Mouse (Mus musculus): ENCODE results near the gene Minos1. TPM values are rescaled to one million over a fixed set of nuclear protein-coding genes. Genes with fewer than 3 reads are reported as not detected.
A peak's percentile ranks its signal among the peaks of the same experiment; 100 is the strongest.

The Minos1 gene
- polyA plus RNA-seq, 1 experiment from 2014 or later = 640 TPM

DNA sequence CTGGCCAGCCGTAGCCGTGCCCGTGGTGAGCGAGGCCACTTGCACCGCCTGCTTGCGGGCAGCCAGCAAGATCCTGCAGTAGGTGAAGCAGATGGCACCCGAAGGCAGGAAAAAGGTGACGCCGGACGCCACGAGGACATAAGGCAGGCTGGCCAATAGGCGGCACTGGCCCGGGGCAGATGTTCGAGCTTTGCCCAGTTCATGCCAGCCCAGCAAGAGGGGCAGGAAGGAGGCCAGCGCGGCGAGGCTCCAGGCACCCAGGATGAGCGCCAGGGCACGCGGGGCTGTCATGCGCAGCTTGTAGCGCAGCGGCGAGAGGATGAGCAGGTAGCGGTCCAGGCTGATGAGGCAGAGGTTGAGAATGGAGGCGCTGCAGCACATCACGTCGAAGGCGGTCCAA, 56.9 kb downstream of the Minos1 start:
- no peak for ATAC-seq (replicated peaks; ENCODE audit: extremely low read depth, insufficient read depth, low FRiP score)
- Histone ChIP-seq H3K4me3 (ENCODE audit: low read length) (no peak overlapping the region; the same call in 1 of the 2 replicates), H3K36me3 (ENCODE audit: control insufficient read depth, insufficient read depth) (no peaks in the 10 kb centered on the region), H3K9me3 (replicated peaks; ENCODE audit: control insufficient read depth, low read length) (no peaks in the 10 kb centered on the region), H3K4me2 (ENCODE audit: low read depth, low read length) (no peak overlapping the region), H3K4me1 (ENCODE audit: control insufficient read depth, insufficient read depth, low read length) (peaks cover 7% of the 10 kb centered on the region), H3K27me3 (ENCODE audit: control insufficient read depth, insufficient read depth, low read length) (peaks cover 54% of the 10 kb centered on the region), H3K27ac (ENCODE audit: low read length) (no peak overlapping the region), H3K9ac (ENCODE audit: low read length) (no peak overlapping the region)
- 18% methylated on average over 29 of the region's 29 CpGs for WGBS

DNA sequence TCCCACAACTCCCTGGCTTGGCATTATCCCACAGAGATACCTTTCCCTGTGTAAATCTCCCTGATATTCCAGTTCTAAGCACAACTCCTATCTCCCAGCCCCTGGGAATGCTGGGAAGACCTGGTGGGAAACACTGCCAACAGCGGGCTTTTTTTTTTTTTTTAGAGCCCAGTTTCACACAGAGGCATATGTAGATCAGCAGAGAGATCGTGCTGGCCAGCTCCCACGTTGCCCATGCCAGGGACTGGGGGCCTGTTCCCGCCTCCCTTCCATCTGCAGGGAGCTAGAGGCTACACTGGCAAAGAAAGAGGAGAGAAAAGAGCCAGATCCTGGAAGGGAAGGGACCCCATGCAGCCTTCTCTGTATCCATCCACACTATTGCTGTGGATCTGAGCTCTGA, 62.6 kb downstream of the Minos1 start:
- H3K36me3 ChIP-seq (ENCODE audit: control insufficient read depth, insufficient read depth) = no peaks in the 10 kb centered on the region
- no peak overlapping the region for H3K4me2 ChIP-seq (ENCODE audit: low read depth, low read length)
- no peak for ATAC-seq (replicated peaks; ENCODE audit: extremely low read depth, insufficient read depth, low FRiP score)
- no peaks in the 10 kb centered on the region for H3K9me3 ChIP-seq (replicated peaks; ENCODE audit: control insufficient read depth, low read length)
- H3K9ac ChIP-seq (ENCODE audit: low read length) = no peak overlapping the region
- WGBS = 27% methylated on average over 4 of the region's 4 CpGs
- H3K27ac ChIP-seq (ENCODE audit: low read length) = no peak overlapping the region
- H3K27me3 ChIP-seq (ENCODE audit: control insufficient read depth, insufficient read depth, low read length) = peaks cover 18% of the 10 kb centered on the region
- H3K4me1 ChIP-seq (ENCODE audit: control insufficient read depth, insufficient read depth, low read length) = no peaks in the 10 kb centered on the region
- H3K4me3 ChIP-seq (ENCODE audit: low read length) = no peak overlapping the region

DNA sequence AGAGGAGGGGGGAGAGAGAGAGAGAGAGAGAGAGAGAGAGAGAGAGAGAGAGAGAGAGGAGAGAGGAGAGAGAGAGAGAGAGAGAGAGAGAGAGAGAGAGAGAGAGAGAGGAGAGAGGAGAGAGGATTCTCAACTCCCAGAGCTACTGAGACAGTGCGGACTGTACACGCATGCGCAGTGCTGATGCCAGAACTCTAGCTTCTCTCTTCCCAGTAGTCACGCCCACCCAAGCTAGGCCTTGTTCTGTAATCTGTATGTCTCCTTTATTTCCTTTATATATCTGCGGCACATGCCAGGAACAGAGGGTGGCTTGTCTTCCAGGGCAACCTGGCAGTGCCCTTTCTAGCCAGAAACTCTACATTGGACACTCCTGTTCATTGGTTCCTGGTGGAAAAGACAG, 66.1 kb downstream of the Minos1 start:
- no peaks in the 10 kb centered on the region for H3K4me1 ChIP-seq (ENCODE audit: control insufficient read depth, insufficient read depth, low read length)
- H3K4me3 ChIP-seq (ENCODE audit: low read length) = no peak overlapping the region
- no peaks in the 10 kb centered on the region for H3K9me3 ChIP-seq (replicated peaks; ENCODE audit: control insufficient read depth, low read length)
- no peak overlapping the region for H3K27ac ChIP-seq (ENCODE audit: low read length)
- no peak overlapping the region for H3K4me2 ChIP-seq (ENCODE audit: low read depth, low read length)
- no peaks in the 10 kb centered on the region for H3K36me3 ChIP-seq (ENCODE audit: control insufficient read depth, insufficient read depth)
- peaks cover 9% of the 10 kb centered on the region for H3K27me3 ChIP-seq (ENCODE audit: control insufficient read depth, insufficient read depth, low read length)
- H3K9ac ChIP-seq (ENCODE audit: low read length) = no peak overlapping the region
- no peak for ATAC-seq (replicated peaks; ENCODE audit: extremely low read depth, insufficient read depth, low FRiP score)
- WGBS = 89% methylated on average over 5 of the region's 5 CpGs

DNA sequence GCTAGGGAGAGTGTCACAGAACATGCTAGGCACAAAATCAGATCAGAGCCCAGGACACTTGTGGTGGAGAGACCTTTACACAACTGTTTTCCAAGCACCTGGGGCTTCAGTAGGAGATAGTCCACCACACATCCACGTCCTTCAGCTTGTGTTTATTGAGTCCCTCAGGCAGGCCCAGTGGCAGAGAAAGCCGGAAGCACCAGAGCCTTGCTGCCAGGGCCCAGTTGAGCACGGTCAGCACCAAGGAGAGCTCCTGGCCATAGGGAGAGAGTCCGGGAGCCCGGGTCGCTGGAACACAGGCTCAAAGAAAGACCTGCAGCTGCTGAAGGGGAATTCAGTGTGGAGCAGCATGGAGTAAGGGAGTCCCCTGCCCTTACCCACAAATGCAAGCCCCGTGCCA, 71.3 kb downstream of the Minos1 start:
- Histone ChIP-seq H3K36me3 (ENCODE audit: control insufficient read depth, insufficient read depth) (no peaks in the 10 kb centered on the region), H3K4me3 (ENCODE audit: low read length) (no peak overlapping the region)
- no peak for ATAC-seq (replicated peaks; ENCODE audit: extremely low read depth, insufficient read depth, low FRiP score)

DNA sequence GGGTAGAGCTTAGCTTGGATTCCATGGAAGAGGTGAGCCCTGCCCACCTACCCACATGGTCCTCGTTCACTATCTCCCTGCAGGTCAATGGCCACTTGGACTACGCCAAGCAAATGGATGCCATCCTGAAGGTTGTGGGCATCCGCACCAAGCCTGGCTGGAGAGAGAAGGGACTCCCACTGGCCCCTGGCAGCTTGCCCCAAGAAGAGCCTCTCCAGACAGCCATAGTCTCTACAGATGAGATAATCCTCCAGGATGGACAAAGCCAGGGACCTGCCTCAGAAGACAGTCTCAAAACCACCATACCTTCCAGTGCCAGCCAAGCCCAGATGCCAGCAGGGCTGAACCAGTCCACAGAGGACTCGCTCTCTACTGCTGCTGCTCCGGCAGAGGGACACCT, 72.9 kb downstream of the Minos1 start:
- Histone ChIP-seq H3K27ac (ENCODE audit: low read length) (no peak overlapping the region), H3K36me3 (ENCODE audit: control insufficient read depth, insufficient read depth) (no peaks in the 10 kb centered on the region), H3K9me3 (replicated peaks; ENCODE audit: control insufficient read depth, low read length) (no peaks in the 10 kb centered on the region), H3K4me1 (ENCODE audit: control insufficient read depth, insufficient read depth, low read length) (peaks cover 11% of the 10 kb centered on the region), H3K27me3 (ENCODE audit: control insufficient read depth, insufficient read depth, low read length) (peaks cover 2% of the 10 kb centered on the region; the same call in 1 of the 2 replicates), H3K9ac (ENCODE audit: low read length) (no peak overlapping the region), H3K4me2 (ENCODE audit: low read depth, low read length) (no peak overlapping the region), H3K4me3 (ENCODE audit: low read length) (no peak overlapping the region)
- WGBS = 74% methylated on average over 5 of the region's 5 CpGs
- no peak for ATAC-seq (replicated peaks; ENCODE audit: extremely low read depth, insufficient read depth, low FRiP score)

More for the DNA sequence above, 71.3 kb downstream of the Minos1 start:
- Histone ChIP-seq H3K27ac (ENCODE audit: low read length) (no peak overlapping the region), H3K9ac (ENCODE audit: low read length) (no peak overlapping the region), H3K4me1 (ENCODE audit: control insufficient read depth, insufficient read depth, low read length) (peaks cover 5% of the 10 kb centered on the region), H3K4me2 (ENCODE audit: low read depth, low read length) (no peak overlapping the region), H3K27me3 (ENCODE audit: control insufficient read depth, insufficient read depth, low read length) (peaks cover 2% of the 10 kb centered on the region; the same call in 1 of the 2 replicates), H3K9me3 (replicated peaks; ENCODE audit: control insufficient read depth, low read length) (no peaks in the 10 kb centered on the region)
- WGBS = 5% methylated on average over 7 of the region's 7 CpGs

DNA sequence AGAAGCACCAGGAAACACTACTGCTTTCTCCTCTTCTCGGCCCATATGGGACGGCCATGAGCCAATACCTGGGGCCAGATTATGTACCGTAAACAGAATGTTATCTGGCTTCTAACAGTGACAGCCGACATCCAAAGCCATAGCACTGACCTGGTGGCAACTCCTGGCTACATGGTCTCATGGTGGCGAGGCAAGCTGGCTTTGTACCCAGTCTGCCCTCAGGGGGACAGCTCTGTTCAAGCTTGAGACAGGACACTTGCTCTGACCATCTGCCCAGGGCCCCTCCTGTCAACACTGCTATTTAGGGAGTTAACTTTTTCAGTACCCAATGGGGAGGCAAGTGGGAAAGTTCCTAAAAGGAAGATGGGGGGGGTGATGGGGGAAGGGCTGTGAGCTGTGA, 73.6 kb downstream of the Minos1 start:
- peaks cover 2% of the 10 kb centered on the region; the same call in 1 of the 2 replicates for H3K27me3 ChIP-seq (ENCODE audit: control insufficient read depth, insufficient read depth, low read length)
- no peak overlapping the region for H3K27ac ChIP-seq (ENCODE audit: low read length)
- no peaks in the 10 kb centered on the region for H3K36me3 ChIP-seq (ENCODE audit: control insufficient read depth, insufficient read depth)
- H3K4me3 ChIP-seq (ENCODE audit: low read length) = no peak overlapping the region
- no peak for ATAC-seq (replicated peaks; ENCODE audit: extremely low read depth, insufficient read depth, low FRiP score)
- H3K9me3 ChIP-seq (replicated peaks; ENCODE audit: control insufficient read depth, low read length) = no peaks in the 10 kb centered on the region
- H3K4me1 ChIP-seq (ENCODE audit: control insufficient read depth, insufficient read depth, low read length) = peaks cover 11% of the 10 kb centered on the region
- WGBS = 64% methylated on average over 5 of the region's 5 CpGs
- H3K9ac ChIP-seq (ENCODE audit: low read length) = no peak overlapping the region
- H3K4me2 ChIP-seq (ENCODE audit: low read depth, low read length) = no peak overlapping the region

DNA sequence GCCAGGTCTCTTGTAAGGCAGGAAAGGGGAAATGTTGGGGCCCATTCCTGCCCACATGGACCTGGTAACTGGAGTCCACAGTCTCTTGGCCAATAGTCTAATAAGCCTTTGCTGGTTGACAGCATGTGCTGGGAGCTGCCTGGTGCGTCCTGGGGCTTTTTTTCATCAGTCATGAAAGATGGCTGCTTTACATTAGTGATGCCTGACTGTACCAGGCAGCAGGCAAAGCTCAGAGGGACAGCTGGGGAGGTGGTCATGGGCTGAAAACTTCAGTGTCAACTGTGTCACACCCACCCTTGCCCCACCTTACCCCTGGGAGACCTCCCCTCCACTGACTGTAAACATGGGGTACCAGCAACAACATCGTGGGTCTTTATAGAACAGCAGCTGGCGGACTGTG, 75.2 kb downstream of the Minos1 start:
- H3K27me3 ChIP-seq (ENCODE audit: control insufficient read depth, insufficient read depth, low read length) = peaks cover 2% of the 10 kb centered on the region; the same call in 1 of the 2 replicates
- no peaks in the 10 kb centered on the region for H3K36me3 ChIP-seq (ENCODE audit: control insufficient read depth, insufficient read depth)
- no peaks in the 10 kb centered on the region for H3K9me3 ChIP-seq (replicated peaks; ENCODE audit: control insufficient read depth, low read length)
- no peak overlapping the region for H3K27ac ChIP-seq (ENCODE audit: low read length)
- WGBS = 80% methylated on average over 3 of the region's 3 CpGs
- no peak for ATAC-seq (replicated peaks; ENCODE audit: extremely low read depth, insufficient read depth, low FRiP score)
- peaks cover 11% of the 10 kb centered on the region for H3K4me1 ChIP-seq (ENCODE audit: control insufficient read depth, insufficient read depth, low read length)
- H3K4me2 ChIP-seq (ENCODE audit: low read depth, low read length) = no peak overlapping the region
- no peak overlapping the region for H3K9ac ChIP-seq (ENCODE audit: low read length)
- H3K4me3 ChIP-seq (ENCODE audit: low read length) = no peak overlapping the region

DNA sequence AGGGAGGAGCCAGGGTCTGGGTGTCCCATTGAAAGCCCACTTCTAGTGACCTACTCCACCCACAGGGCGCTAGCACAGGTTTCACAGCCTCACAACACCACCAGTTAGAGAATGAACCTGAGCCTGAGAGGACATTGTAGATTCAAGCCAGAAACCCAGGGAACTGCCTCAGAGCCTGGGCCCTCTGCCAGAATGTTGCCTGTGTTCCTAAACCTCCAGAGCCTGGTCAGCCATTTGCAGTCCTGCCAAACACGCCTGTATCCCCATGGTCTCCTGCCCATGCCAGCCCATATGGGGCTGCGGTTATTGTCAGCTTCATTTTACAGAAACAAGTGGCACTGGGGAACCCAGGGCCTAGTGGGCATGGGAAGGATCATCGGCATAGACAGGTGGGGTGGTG, 75.6 kb downstream of the Minos1 start:
- Histone ChIP-seq H3K27ac (ENCODE audit: low read length) (no peak overlapping the region), H3K4me1 (ENCODE audit: control insufficient read depth, insufficient read depth, low read length) (peaks cover 11% of the 10 kb centered on the region), H3K4me3 (ENCODE audit: low read length) (no peak overlapping the region), H3K36me3 (ENCODE audit: control insufficient read depth, insufficient read depth) (no peaks in the 10 kb centered on the region), H3K9me3 (replicated peaks; ENCODE audit: control insufficient read depth, low read length) (no peaks in the 10 kb centered on the region), H3K9ac (ENCODE audit: low read length) (no peak overlapping the region), H3K4me2 (ENCODE audit: low read depth, low read length) (no peak overlapping the region), H3K27me3 (ENCODE audit: control insufficient read depth, insufficient read depth, low read length) (peaks cover 2% of the 10 kb centered on the region; the same call in 1 of the 2 replicates)
- 77% methylated on average over 4 of the region's 4 CpGs for WGBS
- ATAC-seq (replicated peaks; ENCODE audit: extremely low read depth, insufficient read depth, low FRiP score) = no peak

DNA sequence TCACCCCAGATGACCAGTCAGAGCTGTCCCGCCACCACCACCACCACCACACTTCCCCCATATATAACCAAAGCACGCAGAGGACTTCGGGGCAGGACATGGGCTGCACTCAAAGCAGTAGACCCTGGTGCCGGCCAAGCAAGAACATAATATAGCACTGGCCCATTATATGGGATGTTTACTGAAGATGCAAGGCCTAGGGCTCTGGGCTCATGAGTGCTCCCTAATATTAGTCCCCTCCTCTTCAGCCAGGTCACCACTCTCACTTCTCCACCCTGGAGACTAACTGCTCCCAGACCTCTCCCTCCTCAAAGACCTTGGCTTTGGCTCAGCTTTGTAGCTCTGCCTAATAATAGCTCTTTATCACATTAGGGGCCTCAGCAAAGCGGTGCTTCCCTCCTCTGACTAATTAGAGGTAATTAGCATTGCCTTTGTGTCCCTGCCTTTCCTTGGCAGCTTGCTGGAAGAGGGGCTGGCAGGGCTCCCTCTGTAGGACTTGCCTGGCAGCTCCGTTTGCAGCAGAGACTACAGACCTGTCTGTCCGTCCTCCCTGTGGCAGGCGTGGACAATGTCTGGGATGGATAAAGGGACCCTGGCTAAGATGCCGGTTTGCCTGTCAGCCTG, 76.5 kb downstream of the Minos1 start:
- peak overlapping the region; percentile 3; the same call in 1 of the 2 replicates for H3K27ac ChIP-seq (ENCODE audit: low read length)
- no peak overlapping the region for H3K9ac ChIP-seq (ENCODE audit: low read length)
- peak; percentile 56; the same call in 1 of the 2 replicates for ATAC-seq (replicated peaks; ENCODE audit: extremely low read depth, insufficient read depth, low FRiP score)

More for the DNA sequence above, 76.5 kb downstream of the Minos1 start:
- Histone ChIP-seq H3K4me3 (ENCODE audit: low read length) (no peak overlapping the region), H3K4me2 (ENCODE audit: low read depth, low read length) (no peak overlapping the region), H3K27me3 (ENCODE audit: control insufficient read depth, insufficient read depth, low read length) (no peaks in the 10 kb centered on the region), H3K9me3 (replicated peaks; ENCODE audit: control insufficient read depth, low read length) (no peaks in the 10 kb centered on the region), H3K4me1 (ENCODE audit: control insufficient read depth, insufficient read depth, low read length) (peaks cover 11% of the 10 kb centered on the region), H3K36me3 (ENCODE audit: control insufficient read depth, insufficient read depth) (no peaks in the 10 kb centered on the region)
- WGBS = 42% methylated on average over 9 of the region's 9 CpGs
